Mouse (Mus musculus): ENCODE measurements around the gene Six1.
A peak's percentile ranks its signal among the peaks of the same experiment; 100 is the strongest.
"Not testable (repeated sequence)": the region's sequence is repeated elsewhere in the genome, so short reads cannot be mapped to it uniquely, and the experiment has no call there.

Six1 gene

DNA sequence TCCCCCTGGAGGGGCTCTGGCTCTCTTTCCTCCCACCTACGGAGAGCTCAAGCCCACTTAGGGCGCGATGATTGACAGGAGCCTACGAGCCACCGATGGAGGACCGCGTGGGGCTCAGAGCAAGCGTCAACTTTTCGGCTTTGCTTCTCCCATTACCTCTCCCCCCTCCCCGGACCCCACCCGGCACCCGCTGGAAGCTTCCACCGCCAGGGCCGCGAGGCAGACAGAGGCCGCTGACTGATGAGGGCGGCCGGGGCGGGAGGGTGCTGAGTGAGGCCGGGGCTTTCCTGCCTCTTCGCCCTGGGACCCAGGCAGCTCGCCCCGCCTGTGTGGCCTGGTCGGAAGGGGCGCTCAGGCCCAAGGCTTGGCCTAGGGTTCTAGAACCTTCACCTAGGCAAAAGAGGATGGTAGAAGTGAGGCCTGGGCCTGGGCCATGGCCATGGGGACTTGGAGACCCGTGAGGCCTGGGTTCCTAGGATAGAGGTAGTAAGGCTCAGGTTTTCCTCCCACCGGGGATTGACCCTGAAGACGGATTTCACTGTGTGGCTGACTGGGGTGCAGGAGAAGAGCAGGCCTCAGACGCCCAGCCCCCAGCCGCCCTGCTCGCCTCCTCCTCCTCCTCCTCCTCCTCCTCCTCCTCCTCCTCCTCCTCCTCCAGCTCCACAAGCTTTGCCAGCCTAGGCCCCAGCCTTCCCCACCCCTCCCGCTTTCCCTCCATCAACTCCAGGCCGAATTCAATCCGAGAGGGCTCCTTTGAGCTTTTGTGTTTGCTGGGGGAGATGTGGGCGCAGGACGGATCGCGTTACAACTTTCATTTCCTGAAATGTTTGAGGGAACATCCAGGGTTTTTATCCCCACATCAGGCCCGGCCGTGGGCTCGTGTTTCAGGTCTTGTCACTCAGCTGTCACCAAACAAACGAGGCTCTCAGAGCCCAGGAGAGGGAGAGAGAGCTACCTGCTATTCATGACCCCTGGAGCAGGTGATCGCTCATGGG lies 18.5 kb downstream of the Six1 start:
- DNase-seq (ENCODE audit: low read depth in 2 of 2, low spot score in 2 of 2) = no peak

DNA sequence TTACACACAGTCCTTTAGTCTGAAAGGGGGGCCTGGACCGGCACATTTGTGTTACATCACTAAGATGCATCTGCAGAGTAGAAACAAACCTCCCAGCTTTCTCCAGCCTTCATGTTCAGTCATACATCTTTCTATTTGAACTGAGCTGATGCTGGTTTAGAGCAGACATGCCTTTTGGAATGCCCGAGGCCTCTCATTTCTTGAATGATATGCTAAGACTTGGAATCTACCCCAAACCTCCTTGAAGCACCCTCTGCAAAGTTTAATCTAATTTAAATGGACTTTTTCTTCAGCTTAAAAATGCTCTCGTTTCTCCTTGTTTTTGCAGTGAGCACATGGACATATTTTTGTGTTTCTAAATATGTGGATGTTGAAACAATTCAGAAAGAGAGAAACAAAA lies 21.0 kb downstream of the Six1 start:
- no peak for DNase-seq (ENCODE audit: low read depth in 2 of 2, low spot score in 2 of 2)

- no peak for DNase-seq (ENCODE audit: low read depth in 2 of 2, low spot score in 2 of 2)
Observed at GRCm38 (mm10) chr12:73031315-73031714, 22.4 kb downstream of the Six1 start.

- no peak for DNase-seq (ENCODE audit: low read depth in 2 of 2, low spot score in 2 of 2)
Observed at GRCm38 (mm10) chr12:73025490-73025889, 28.2 kb downstream of the Six1 start.

- DNase-seq (ENCODE audit: low read depth in 2 of 2, low spot score in 2 of 2) = peak; percentile 47 to 63
Observed at GRCm38 (mm10) chr12:73020941-73021340, 32.7 kb downstream of the Six1 start.

- no peak for DNase-seq (ENCODE audit: low read depth in 2 of 2, low spot score in 2 of 2)
Observed at GRCm38 (mm10) chr12:73020422-73020821, 33.3 kb downstream of the Six1 start.

DNA sequence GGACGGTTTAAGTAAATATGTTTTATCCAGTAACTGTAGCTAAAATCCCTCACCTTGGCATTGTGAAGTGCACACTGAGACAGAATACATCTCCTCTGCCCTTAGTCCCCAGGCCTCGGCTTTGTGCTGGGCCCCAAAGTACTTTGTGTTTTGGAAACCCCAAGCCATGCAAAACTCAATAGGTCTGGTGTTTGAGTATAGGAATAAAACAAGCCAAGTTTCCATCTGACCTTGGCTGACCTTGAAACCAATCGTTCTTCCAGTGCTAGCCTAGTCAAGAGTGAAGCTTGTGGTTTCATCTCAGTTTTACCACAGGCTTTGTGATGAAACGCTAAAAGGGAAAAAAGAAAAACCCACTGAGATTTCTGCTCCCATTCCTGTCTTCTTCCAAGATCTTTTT lies 34.8 kb downstream of the Six1 start:
- DNase-seq (ENCODE audit: low read depth in 2 of 2, low spot score in 2 of 2) = no peak

- DNase-seq (ENCODE audit: low read depth in 2 of 2, low spot score in 2 of 2) = no peak
Observed at GRCm38 (mm10) chr12:73016171-73016570, 37.5 kb downstream of the Six1 start.

DNA sequence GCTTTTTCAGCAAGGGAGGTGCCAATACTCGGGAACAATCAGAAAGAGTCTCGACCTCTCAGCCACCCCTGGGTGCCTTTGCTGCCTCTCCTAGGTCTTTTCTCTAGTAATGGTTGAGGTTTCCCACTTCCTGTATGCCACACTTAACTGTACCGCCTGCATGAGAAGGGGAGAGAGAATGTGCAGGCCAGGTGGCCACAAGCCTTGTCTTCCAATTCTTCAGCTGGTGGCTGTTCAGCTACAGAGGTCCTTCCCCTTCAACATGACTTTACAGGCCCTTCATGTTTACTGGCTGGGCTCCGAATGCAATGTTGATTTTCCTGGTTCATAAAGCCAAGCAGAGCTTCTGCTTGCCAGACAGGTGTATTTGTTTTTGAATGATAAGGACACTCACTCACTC lies 39.4 kb downstream of the Six1 start:
- no peak for DNase-seq (ENCODE audit: low read depth in 2 of 2, low spot score in 2 of 2)

DNA sequence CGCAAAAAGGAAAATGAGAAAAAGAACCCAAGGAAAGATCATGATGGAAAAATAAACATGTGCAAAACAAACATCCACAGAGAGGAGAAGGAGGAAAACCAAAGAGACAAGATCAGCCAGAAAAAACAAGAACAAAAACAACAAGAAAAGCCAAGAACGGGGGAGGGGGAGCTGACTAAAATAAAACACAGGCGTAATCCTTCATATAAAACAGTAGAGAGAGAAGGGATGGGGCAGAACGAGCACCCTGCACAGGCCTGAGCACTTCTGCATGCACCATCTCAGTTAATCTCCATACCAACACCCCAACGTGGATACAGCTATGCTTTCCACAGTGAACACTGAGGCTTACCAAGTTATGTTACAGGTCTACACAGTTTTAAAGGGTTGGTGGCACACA lies 40.9 kb downstream of the Six1 start:
- DNase-seq (ENCODE audit: low read depth in 2 of 2, low spot score in 2 of 2) = no peak

GRCm38 (mm10) chr12:73012136-73012785 lies 41.4 kb downstream of the Six1 start:
- no peak for DNase-seq (ENCODE audit: low read depth in 2 of 2, low spot score in 2 of 2)

- not testable (repeated sequence) for DNase-seq (ENCODE audit: low read depth in 2 of 2, low spot score in 2 of 2)
Observed at GRCm38 (mm10) chr12:73002903-73003302, 50.8 kb downstream of the Six1 start.

GRCm38 (mm10) chr12:73002281-73002680 lies 51.4 kb downstream of the Six1 start:
- peak in 1 of 2 experiments; percentile 8 for DNase-seq (ENCODE audit: low read depth in 2 of 2, low spot score in 2 of 2)

DNA sequence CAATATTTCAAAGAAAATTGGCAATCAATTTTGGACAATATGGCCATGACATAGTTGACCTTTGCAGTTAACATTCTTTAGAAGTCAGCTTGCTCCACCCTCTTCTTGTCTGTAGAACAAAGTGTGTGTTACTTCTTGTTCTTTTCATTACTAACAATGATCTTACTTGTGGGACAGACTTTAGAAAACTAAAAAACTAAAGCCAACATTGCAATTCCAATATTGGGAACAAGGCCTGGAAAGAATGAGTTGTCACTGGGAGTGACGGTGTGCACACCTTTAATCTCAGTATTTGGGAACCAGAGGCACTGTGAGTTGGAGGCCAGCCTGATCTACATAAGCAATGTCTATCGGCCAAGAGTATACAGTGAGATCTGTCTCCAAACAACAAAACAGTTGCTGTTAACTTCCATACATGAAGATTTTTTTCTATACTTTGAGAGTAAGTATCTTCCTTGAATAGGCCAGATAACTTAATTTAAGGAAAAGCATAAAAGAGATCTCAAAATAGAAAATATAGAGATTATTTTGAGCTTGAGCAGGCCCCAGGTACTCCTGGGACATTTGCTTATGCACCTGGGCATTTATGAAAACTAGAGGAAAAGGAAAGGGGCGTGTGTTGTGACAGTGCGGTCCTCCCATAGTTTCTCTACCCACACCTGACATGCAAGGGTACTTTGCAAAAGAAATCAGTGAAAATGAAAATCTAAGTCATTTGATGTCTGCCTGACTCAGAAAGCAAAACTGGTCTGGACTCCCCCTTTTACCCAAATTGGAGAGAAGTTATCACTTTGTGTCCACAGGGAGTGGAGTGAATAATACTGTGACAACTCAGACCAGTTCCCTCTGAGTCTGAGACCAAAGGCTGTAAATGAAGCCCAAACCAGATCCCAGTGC lies 55.3 kb downstream of the Six1 start:
- DNase-seq (ENCODE audit: low read depth in 2 of 2, low spot score in 2 of 2) = no peak

GRCm38 (mm10) chr12:72996646-72997045 lies 57.0 kb downstream of the Six1 start:
- DNase-seq (ENCODE audit: low read depth in 2 of 2, low spot score in 2 of 2) = no peak
